Mouse (Mus musculus) left cerebral cortex, adult 8-10 months (tissue): ENCODE measurements at regions not wholly inside any gene's neighbourhood (a gene's known extent, or its start where the extent isn't known, plus 50 kb on each side); places are given as distances from the start of the nearest gene placed in this dataset.

Source experiments
- DNase-seq, 2 experiments: peaks; one replicate each; pipeline ENCODE4 v3.0.0; 2022; ENCODE audit warnings: low spot score in 2 of 2

GRCm38 (mm10) chr5:111944273-111944971 lies 210.7 kb downstream of the Gm26897 start:
- DNase-seq, result no peak

- no peak for DNase-seq
These were observed 211.2 kb downstream of the Gm26897 start for GRCm38 (mm10) chr5:111944972-111945285.

GRCm38 (mm10) chr5:111946281-111946680 lies 212.6 kb downstream of the Gm26897 start:
- no peak for DNase-seq

GRCm38 (mm10) chr5:111957698-111958097 lies 224.0 kb downstream of the Gm26897 start:
- no peak for DNase-seq

GRCm38 (mm10) chr5:111958226-111958625 lies 224.5 kb downstream of the Gm26897 start:
- DNase-seq, result peak in 1 of 2 experiments; percentile 15

GRCm38 (mm10) chr5:111965311-111965710 lies 231.6 kb downstream of the Gm26897 start:
- DNase-seq, result no peak

- no peak for DNase-seq
These were observed 234.4 kb downstream of the Gm26897 start for GRCm38 (mm10) chr5:111968121-111968520.

GRCm38 (mm10) chr5:111968701-111969100 lies 235.0 kb downstream of the Gm26897 start:
- no peak for DNase-seq

GRCm38 (mm10) chr5:111971193-111971592 lies 237.5 kb downstream of the Gm26897 start:
- no peak for DNase-seq

- no peak for DNase-seq
These were observed 238.2 kb downstream of the Gm26897 start for GRCm38 (mm10) chr5:111971952-111972351.

GRCm38 (mm10) chr5:111975686-111976085 lies 242.0 kb downstream of the Gm26897 start:
- no peak for DNase-seq

GRCm38 (mm10) chr5:111979601-111980000 lies 245.9 kb downstream of the Gm26897 start:
- DNase-seq, result no peak

- no peak for DNase-seq
These were observed 248.4 kb downstream of the Gm26897 start for GRCm38 (mm10) chr5:111982106-111982505.

- DNase-seq, result no peak
These were observed 252.3 kb downstream of the Gm26897 start for GRCm38 (mm10) chr5:111985997-111986396.

GRCm38 (mm10) chr5:111987036-111987435 lies 253.3 kb downstream of the Gm26897 start:
- no peak for DNase-seq

- DNase-seq, result no peak
These were observed 258.1 kb downstream of the Gm26897 start for GRCm38 (mm10) chr5:111991805-111992204.

- DNase-seq, result no peak
These were observed 259.1 kb downstream of the Cryba4 start for GRCm38 (mm10) chr5:111993221-111993620.

- DNase-seq, result no peak
These were observed 258.4 kb downstream of the Cryba4 start for GRCm38 (mm10) chr5:111993930-111994329.

- DNase-seq, result no peak
These were observed 255.5 kb downstream of the Cryba4 start for GRCm38 (mm10) chr5:111996806-111997205.

GRCm38 (mm10) chr5:112001742-112002701 lies 250.3 kb downstream of the Cryba4 start:
- no peak for DNase-seq

- no peak for DNase-seq
These were observed 249.3 kb downstream of the Cryba4 start for GRCm38 (mm10) chr5:112002856-112003660.

GRCm38 (mm10) chr5:112004041-112004440 lies 248.3 kb downstream of the Cryba4 start:
- DNase-seq, result no peak
